ENCODE assay signal across 8 mouse cellular contexts in the genomic region with DNA sequence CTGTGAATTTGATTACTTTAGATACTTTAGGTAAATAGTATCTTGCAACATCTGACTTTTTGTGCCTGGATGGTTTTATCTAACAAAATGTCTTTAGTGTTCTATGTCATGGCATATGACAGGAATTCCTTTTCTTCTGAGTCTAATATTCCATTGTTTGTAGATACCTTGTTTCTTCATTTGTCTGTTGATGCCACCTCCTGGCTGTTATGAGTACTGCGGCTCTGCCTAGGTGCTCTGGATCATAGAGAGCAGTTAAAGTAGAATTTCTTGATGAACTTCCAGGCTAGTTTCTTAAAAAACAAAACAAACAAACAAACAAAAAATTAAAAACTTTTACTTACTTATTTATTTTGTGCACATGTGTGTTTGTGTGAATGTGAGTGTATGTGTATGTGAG.
DNase-seq lines count a peak whose midpoint lies in the region; ATAC-seq and TF ChIP-seq lines count a peak whose summit lies in the region.

No protein-coding gene starts in this region.

- H3K27ac ChIP-seq in cortical plate, adult 2 months (ENCODE audit: insufficient read depth, low read length) = no peak overlapping the region
- no peak overlapping the region for H3K27ac ChIP-seq in liver, postnatal 0 days (ENCODE audit: low read depth)
- H3K27ac ChIP-seq in stomach, postnatal 0 days (replicated peaks) = no peak overlapping the region

- no peaks in the 10 kb centered on the region for H3K27me3 ChIP-seq in liver, postnatal 0 days (ENCODE audit: insufficient read depth, low read length)
- no peaks in the 10 kb centered on the region for H3K27me3 ChIP-seq in stomach, postnatal 0 days (ENCODE audit: control insufficient read depth, insufficient read depth, low read length)

- no peaks in the 10 kb centered on the region for H3K9me3 ChIP-seq in liver, postnatal 0 days (ENCODE audit: low read length)
- H3K9me3 ChIP-seq in stomach, postnatal 0 days (ENCODE audit: control insufficient read depth, low read length) = no peaks in the 10 kb centered on the region

- TF ChIP-seq POLR2A in cortical plate, adult 2 months (IDR thresholded peaks at IDR 0.05; ENCODE audit: extremely low read depth, insufficient read depth, low read length) = no peak

- H3K36me3 ChIP-seq in liver, postnatal 0 days (replicated peaks; ENCODE audit: insufficient read depth, low read length) = no peaks in the 10 kb centered on the region
- no peaks in the 10 kb centered on the region for H3K36me3 ChIP-seq in stomach, postnatal 0 days (ENCODE audit: control insufficient read depth, insufficient read depth, low read length)

- TF ChIP-seq EP300 in liver, postnatal 0 days (IDR thresholded peaks at IDR 0.05; ENCODE audit: low read depth) = no peak
- no peak for TF ChIP-seq EP300 in stomach, postnatal 0 days (optimal IDR thresholded peaks at IDR 0.05)

- intact Hi-C loops in heart, postnatal 36 days (cut with DNase I) = loop anchor here (10.0 kb wide), 2 partner anchors 161 to 231 kb away; partner anchors contain the start of gene Dimt1
- intact Hi-C loops in heart, postnatal 25 days (cut with DNase I) = loop anchor here (10.0 kb wide), 1 partner anchor 161 kb away; the partner anchor contains the start of gene Dimt1

- WGBS in liver, postnatal 0 days (ENCODE audit: insufficient replicate concordance) = 52% methylated on average over 1 of the region's 1 CpGs
- 73% methylated on average over 1 of the region's 1 CpGs for WGBS in stomach, postnatal 0 days

- no peak overlapping the region for H3K4me3 ChIP-seq in cortical plate, adult 2 months (ENCODE audit: insufficient read depth, low read length)
- no peak overlapping the region for H3K4me3 ChIP-seq in liver, postnatal 0 days (ENCODE audit: low read depth, low read length)
- no peak overlapping the region for H3K4me3 ChIP-seq in stomach, postnatal 0 days (ENCODE audit: low read depth, low read length)

- DNase-seq in heart, postnatal 36 days = peak; percentile 24 to 64
- no peak for DNase-seq in heart, postnatal 25 days (ENCODE audit: low spot score)
- peak; percentile 59 for DNase-seq in A20 (ENCODE audit: low read depth, low spot score)
- peak; percentile 55 for DNase-seq in R1 (ENCODE audit: low read depth, low spot score)
- DNase-seq in liver, postnatal 0 days = peak; percentile 60
- DNase-seq in stomach, postnatal 0 days (ENCODE audit: low spot score) = peak; percentile 43
- DNase-seq in urinary bladder, adult 18-20 months (ENCODE audit: low spot score in 2 of 2) = no peak

- peak; percentile 43; the same call in 1 of the 2 replicates for TF ChIP-seq CTCF in cortical plate, adult 2 months (IDR thresholded peaks at IDR 0.05; ENCODE audit: extremely low read depth, insufficient read depth, low read length)
- peak; percentile 77 for TF ChIP-seq CTCF in liver, postnatal 0 days (IDR thresholded peaks at IDR 0.05; ENCODE audit: low read depth)
- TF ChIP-seq CTCF in stomach, postnatal 0 days (IDR thresholded peaks at IDR 0.05; ENCODE audit: low read depth) = peak; percentile 71

- H3K9ac ChIP-seq in liver, postnatal 0 days (replicated peaks) = no peak overlapping the region
- no peak overlapping the region for H3K9ac ChIP-seq in stomach, postnatal 0 days (ENCODE audit: low read length)

- H3K4me1 ChIP-seq in cortical plate, adult 2 months (ENCODE audit: control insufficient read depth, insufficient read depth, low read length) = no peaks in the 10 kb centered on the region
- H3K4me1 ChIP-seq in liver, postnatal 0 days (ENCODE audit: insufficient read depth) = peaks cover 2% of the 10 kb centered on the region; the same call in 1 of the 2 replicates
- H3K4me1 ChIP-seq in stomach, postnatal 0 days (replicated peaks; ENCODE audit: control insufficient read depth, insufficient read depth) = no peaks in the 10 kb centered on the region

- ATAC-seq in liver, postnatal 0 days = no peak
- no peak for ATAC-seq in stomach, postnatal 0 days (ENCODE audit: low FRiP score, low TSS enrichment)

- H3K4me2 ChIP-seq in liver, postnatal 0 days (ENCODE audit: low read depth, low read length) = no peak overlapping the region
- no peak overlapping the region for H3K4me2 ChIP-seq in stomach, postnatal 0 days (replicated peaks; ENCODE audit: low read depth)

Comparison
In these comparisons a context has a peak if more than half of its experiments do, and no peak if none do; other contexts are left out.
1. DNase-seq: peak in heart, postnatal 36 days (2 of 2), A20 (single experiment), R1 (single experiment), liver, postnatal 0 days (single experiment) and stomach, postnatal 0 days (single experiment); none in heart, postnatal 25 days (single experiment) and urinary bladder, adult 18-20 months (0 of 2).
2. Peak in every context shown above with its lines, with median percentiles within 50 percentile points of each other: CTCF ChIP-seq.